Mouse (Mus musculus) heart, embryonic 14.5 days (tissue): ENCODE data around the gene Gsk3a. TPM values are rescaled to one million over a fixed set of nuclear protein-coding genes. Genes with fewer than 3 reads are reported as not detected.

Source experiments
- ATAC-seq: fragments of 200-750 bp; cut with Nextera tagmentation; 2 replicates; pipeline ENCODE4 v1.8.0; 2017; ENCODE audit warnings: low read depth, moderate TSS enrichment; ENCODE audit not compliant: insufficient number of reproducible peaks, insufficient read depth, low FRiP score
- H3K27ac ChIP-seq, 2 experiments: fragments of 200-500 bp in 1 of 2; fragments of 300-500 bp in 1 of 2; sonication (generic) in 1 of 2; replicated peaks in 1 of 2; 2 replicates each; pipeline ENCODE4 v1.5.1; 2012 to 2014; ENCODE audit warnings: low read depth in 2 of 2, low read length in 2 of 2, control low read depth in 1 of 2, mild to moderate bottlenecking in 1 of 2, mixed read lengths in 1 of 2; ENCODE audit not compliant: control insufficient read depth in 1 of 2, insufficient read depth in 1 of 2
- H3K27me3 ChIP-seq: fragments of 300-500 bp; sonication (generic); 2 replicates; pipeline ENCODE4 v1.6.1; 2014; ENCODE audit warnings: mild to moderate bottlenecking, low read length, control low read depth; ENCODE audit not compliant: control insufficient read depth, insufficient read depth
- H3K36me3 ChIP-seq: fragments of 300-500 bp; sonication (generic); 2 replicates; pipeline ENCODE4 v1.6.1; 2014; ENCODE audit warnings: mild to moderate bottlenecking, control low read depth, low read length, mixed read lengths; ENCODE audit not compliant: control insufficient read depth, insufficient read depth
- H3K4me1 ChIP-seq, 2 experiments: fragments of 200-500 bp in 1 of 2; fragments of 300-500 bp in 1 of 2; sonication (generic) in 1 of 2; 2 replicates each; pipeline ENCODE4 v1.6.1; 2012 to 2014; ENCODE audit warnings: low read length in 2 of 2, control low read depth in 1 of 2, mixed read lengths in 1 of 2; ENCODE audit not compliant: control insufficient read depth in 2 of 2, insufficient read depth in 2 of 2
- H3K4me2 ChIP-seq: fragments of 300-500 bp; sonication (generic); 2 replicates; pipeline ENCODE4 v1.6.1; 2014; ENCODE audit warnings: mild to moderate bottlenecking, low read length
- H3K4me3 ChIP-seq, 2 experiments: fragments of 200-500 bp in 1 of 2; fragments of 300-500 bp in 1 of 2; sonication (generic) in 1 of 2; 2 replicates each; pipeline ENCODE4 v1.5.1; 2012 to 2014; ENCODE audit warnings: low read length in 2 of 2, mild to moderate bottlenecking in 2 of 2, control low read depth in 1 of 2, low read depth in 1 of 2, moderate library complexity in 1 of 2; ENCODE audit not compliant: control insufficient read depth in 1 of 2, insufficient read depth in 1 of 2
- H3K9ac ChIP-seq: fragments of 300-500 bp; sonication (generic); 2 replicates; pipeline ENCODE4 v1.6.1; 2014; ENCODE audit warnings: mild to moderate bottlenecking, low read length
- H3K9me3 ChIP-seq: fragments of 300-500 bp; sonication (generic); 2 replicates; pipeline ENCODE4 v1.6.1; 2016; ENCODE audit warnings: low read length, control low read depth; ENCODE audit not compliant: control insufficient read depth
- WGBS: fragments of 180-500 bp; shearing (Covaris S2); extraction: QIAGEN DNeasy Blood & Tissue Kit; methylation state at CpG from one replicate; pipeline ENCODE4 v1.1.7; 2014; 5-methylcytosine and 5-hydroxymethylcytosine counted together
- polyA plus RNA-seq: library from polyadenylated mRNA; unstranded; fragments of >200 nt; fragmentation: Nextera tagmentation; extraction: Ambion mirVana; gene quantifications from 2 replicates; pipeline ENCODE4 v1.2.1, GENCODE M21; 2014

Gsk3a gene
- polyA plus RNA-seq, 1 experiment from 2014 or later: 12.2 TPM

DNA sequence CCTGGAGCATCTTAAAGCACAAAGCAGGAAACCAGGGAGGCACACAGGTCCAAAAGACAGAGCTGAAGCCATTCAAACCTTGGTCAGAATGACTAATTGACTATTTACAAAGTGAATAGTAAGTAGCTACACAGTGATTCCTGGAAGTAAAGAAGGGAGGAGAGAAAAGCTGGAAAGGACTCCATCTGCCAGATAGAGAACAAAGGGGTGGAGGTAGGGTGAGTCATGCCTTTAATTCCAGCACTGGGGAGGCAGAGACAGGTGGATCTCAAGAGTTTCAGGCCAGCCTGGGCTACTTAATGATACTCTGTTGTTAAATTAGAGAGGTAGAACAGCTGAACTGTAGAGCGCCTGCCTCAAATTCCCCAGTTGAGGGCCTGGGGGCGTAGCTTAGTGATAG lies 23.5 kb downstream of the Gsk3a start:
- Histone ChIP-seq H3K9ac (no peak overlapping the region), H3K4me3 (no peak overlapping the region), H3K36me3 (peaks cover 50% of the 10 kb centered on the region), H3K27ac (no peak overlapping the region), H3K4me2 (no peak overlapping the region), H3K4me1 (peaks cover 2 to 5% of the 10 kb centered on the region in 2 experiments; a peak in 3 of 4 replicates), H3K9me3 (no peaks in the 10 kb centered on the region), H3K27me3 (no peaks in the 10 kb centered on the region)
- no peak for ATAC-seq
- 83% methylated on average over 2 of the region's 2 CpGs for WGBS

DNA sequence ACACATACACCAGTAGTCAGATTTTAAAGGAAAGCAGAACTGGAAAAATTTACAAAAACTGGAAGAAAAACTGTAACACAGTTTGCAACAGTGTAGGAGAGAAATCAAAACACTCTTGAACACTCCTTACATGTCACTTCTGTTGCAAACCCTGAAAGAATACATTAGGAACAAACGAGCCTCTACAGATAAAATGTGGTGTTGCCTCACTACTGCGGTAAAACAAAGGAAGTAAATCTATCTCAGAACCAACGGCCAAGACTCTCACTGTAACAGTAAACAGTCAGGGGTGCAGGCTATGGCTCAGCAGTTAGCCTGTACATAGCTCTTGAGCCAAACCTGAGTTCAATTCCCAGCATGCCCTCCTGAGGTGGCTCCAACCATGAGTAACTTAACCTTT lies 24.6 kb downstream of the Gsk3a start:
- peaks cover 57% of the 10 kb centered on the region for H3K36me3 ChIP-seq

DNA sequence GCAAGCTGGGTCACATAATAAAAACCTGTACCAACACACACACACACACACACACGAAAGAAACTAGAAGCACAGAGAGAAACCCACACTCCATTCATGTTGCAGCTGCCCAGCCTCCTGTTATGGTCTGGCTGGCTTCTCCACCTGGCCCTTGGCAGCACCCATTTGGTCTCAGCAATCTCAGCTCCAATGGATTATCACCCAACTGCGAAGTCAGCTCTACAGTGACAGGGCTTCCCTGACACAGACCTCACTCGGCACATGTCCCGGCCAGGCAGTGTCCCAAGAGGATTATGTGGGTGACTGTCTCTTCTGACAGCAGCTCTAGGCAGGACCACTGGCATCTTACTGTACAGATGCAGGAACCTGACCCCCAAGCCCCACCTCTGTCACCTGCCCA lies 27.2 kb downstream of the Gsk3a start:
- H3K27ac ChIP-seq: no peak overlapping the region
- no peak overlapping the region for H3K4me2 ChIP-seq
- H3K9ac ChIP-seq: no peak overlapping the region
- H3K4me1 ChIP-seq: peaks cover 0 to under 1% of the 10 kb centered on the region in 2 experiments; a peak in 2 of 4 replicates
- ATAC-seq: no peak
- H3K4me3 ChIP-seq: no peak overlapping the region
- H3K9me3 ChIP-seq: no peaks in the 10 kb centered on the region
- WGBS: 82% methylated on average over 4 of the region's 4 CpGs
- no peaks in the 10 kb centered on the region for H3K27me3 ChIP-seq
- peaks cover 48% of the 10 kb centered on the region for H3K36me3 ChIP-seq

More for the DNA sequence above, 24.6 kb downstream of the Gsk3a start:
- Histone ChIP-seq H3K4me3 (no peak overlapping the region), H3K27me3 (no peaks in the 10 kb centered on the region), H3K9me3 (no peaks in the 10 kb centered on the region), H3K4me2 (no peak overlapping the region), H3K9ac (no peak overlapping the region), H3K4me1 (no peaks in the 10 kb centered on the region), H3K27ac (no peak overlapping the region)
- no peak for ATAC-seq
- 62% methylated on average over 3 of the region's 3 CpGs for WGBS

DNA sequence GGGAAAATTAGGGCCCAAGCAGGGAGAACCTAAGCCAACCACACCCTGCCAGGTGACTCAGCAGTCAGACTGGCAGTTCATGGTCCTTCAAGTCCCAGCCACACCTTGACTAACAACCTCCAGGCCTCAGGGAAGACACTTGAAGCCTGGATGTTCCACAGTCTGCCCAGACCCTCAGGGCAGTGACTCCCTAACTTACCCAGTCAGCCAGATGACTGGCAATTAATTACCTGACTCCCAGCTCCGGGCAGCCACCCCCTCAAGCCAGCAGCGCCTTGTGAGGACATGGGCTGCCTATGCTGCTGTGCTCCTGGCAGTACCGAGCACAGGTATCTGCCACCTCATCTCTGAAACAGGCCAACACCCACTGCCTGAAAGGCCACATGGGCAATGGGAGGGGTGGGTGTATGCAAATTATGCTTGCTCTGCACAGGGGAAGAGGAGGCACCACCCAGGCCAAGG lies 28.5 kb downstream of the Gsk3a start:
- ATAC-seq: no peak
- 89% methylated on average over 3 of the region's 3 CpGs for WGBS
- Histone ChIP-seq H3K9ac (no peak overlapping the region), H3K36me3 (peaks cover 44% of the 10 kb centered on the region), H3K4me2 (no peak overlapping the region), H3K27me3 (no peaks in the 10 kb centered on the region), H3K9me3 (no peaks in the 10 kb centered on the region), H3K4me3 (no peak overlapping the region), H3K27ac (no peak overlapping the region), H3K4me1 (peaks cover 6 to 7% of the 10 kb centered on the region in 2 experiments; a peak in 3 of 4 replicates)

DNA sequence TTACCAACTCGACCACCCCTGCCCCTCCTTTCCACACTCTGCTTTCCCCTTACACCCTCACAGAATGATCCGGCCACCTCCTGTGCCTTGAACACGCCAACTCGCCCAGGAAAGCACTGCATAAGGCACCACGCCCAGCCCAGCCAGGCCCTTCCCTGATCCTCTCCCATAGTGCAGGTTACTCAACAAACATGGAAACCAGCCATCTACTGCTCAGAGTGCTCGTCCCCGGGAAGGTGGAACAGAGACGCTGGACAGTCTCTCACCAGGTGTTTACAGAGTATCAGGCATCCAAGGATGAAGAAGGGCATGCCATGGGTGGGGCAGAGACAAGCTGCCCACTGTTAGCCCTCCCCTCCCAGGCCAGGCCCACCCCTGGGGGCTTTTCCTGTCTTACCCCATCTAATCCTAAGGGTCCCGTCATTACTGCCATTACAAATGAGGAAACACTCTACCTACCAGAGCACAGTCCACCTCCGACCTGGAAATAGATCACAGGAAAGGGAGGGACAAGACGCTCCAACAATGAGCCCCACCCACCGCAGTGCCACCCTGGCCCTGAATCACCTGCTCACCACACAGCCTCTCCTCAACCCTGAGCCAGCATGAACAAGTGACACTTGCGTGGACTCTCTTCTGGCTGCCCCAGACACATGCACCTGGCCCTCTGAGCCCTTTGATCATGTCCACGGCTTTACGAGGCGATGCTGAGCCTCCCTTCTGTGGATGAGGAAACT lies 31.4 kb downstream of the Gsk3a start:
- no peak for ATAC-seq
- Histone ChIP-seq H3K9ac (no peak overlapping the region), H3K36me3 (peaks cover 52% of the 10 kb centered on the region)

DNA sequence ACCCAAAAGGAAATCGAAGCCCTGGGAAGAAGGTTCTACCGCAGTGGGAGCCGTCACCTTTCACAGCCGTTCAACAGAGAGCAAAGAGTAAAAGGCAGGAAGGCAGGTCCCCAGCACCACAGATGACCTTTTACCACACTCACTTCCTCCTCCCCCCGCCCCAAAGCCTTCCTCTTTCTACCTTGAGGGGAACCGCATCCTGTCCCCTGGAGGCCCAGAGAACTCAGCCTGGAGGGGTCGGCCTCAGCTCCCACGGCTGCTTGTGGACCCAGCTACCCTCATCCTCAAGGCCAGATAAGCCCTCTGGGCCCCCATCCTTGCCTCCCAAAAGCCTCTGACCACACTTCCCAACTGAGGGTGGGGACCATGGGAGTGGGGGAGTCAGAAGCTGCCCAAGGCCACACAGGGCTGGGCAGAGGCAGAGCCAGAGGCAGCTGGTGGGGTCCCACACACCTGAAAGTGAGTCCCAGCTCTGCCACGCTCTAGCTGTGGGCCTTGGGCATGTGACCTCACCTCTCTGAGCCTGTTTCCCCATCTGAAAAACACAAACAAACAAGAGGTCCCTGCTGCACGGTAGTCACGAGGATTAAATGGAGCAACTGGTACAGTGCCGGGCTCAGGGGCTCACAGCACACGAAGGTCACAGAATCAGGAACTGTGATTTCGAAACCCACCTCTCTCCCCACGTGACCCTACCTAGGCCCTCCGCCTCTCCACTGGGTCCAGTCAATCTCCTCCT lies 32.1 kb downstream of the Gsk3a start:
- Histone ChIP-seq H3K27ac (0 out of 4 replicates have a peak overlapping the region, but pooled peaks of 1 of the 2 experiments have one; percentile 24), H3K4me3 (no peak overlapping the region), H3K4me2 (no peak overlapping the region), H3K4me1 (peaks cover 6 to 7% of the 10 kb centered on the region in 2 experiments; a peak in 3 of 4 replicates), H3K36me3 (peaks cover 45% of the 10 kb centered on the region), H3K27me3 (no peaks in the 10 kb centered on the region), H3K9me3 (no peaks in the 10 kb centered on the region), H3K9ac (no peak overlapping the region)
- no peak for ATAC-seq
- WGBS: 75% methylated on average over 16 of the region's 16 CpGs

More for the DNA sequence above, 31.4 kb downstream of the Gsk3a start:
- no peak overlapping the region for H3K4me2 ChIP-seq
- no peaks in the 10 kb centered on the region for H3K27me3 ChIP-seq
- 85% methylated on average over 16 of the region's 16 CpGs for WGBS
- peaks cover 6 to 7% of the 10 kb centered on the region in 2 experiments; a peak in 3 of 4 replicates for H3K4me1 ChIP-seq
- H3K9me3 ChIP-seq: no peaks in the 10 kb centered on the region
- no peak overlapping the region for H3K27ac ChIP-seq
- no peak overlapping the region for H3K4me3 ChIP-seq

DNA sequence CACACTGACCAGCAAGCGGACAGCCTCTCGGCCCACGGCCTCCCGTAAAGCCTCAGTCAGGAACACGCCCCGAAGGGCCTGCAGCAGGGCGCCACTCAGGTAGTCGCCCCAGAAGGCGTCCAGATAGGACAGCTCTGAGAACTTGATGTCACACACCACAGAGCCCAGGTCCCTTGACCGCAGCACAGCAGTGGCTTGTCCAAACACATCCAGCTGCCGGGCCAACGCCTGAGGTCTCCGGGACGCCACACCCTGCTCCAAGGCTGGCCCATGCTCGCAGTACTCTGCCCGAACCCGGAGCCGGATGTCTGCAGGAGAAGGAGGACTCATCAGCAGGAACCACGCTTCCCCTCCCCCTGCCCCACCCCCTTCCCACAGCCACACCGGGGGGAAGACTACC lies 34.0 kb downstream of the Gsk3a start:
- Histone ChIP-seq H3K4me2 (no peak overlapping the region), H3K9me3 (0 out of 2 replicates have a peak, but pooled peaks cover 3% of the 10 kb centered on the region), H3K4me1 (peaks cover 6 to 7% of the 10 kb centered on the region in 2 experiments; a peak in 3 of 4 replicates), H3K27ac (no peak overlapping the region), H3K36me3 (peaks cover 26% of the 10 kb centered on the region), H3K9ac (no peak overlapping the region), H3K4me3 (no peak overlapping the region), H3K27me3 (no peaks in the 10 kb centered on the region)
- WGBS: 91% methylated on average over 20 of the region's 20 CpGs
- no peak for ATAC-seq
